Mouse (Mus musculus) bone marrow, adult 2 months (tissue): ENCODE measurements around the gene Hist2h3b. TPM values are rescaled to one million over a fixed set of nuclear protein-coding genes. Genes with fewer than 3 reads are reported as not detected.
A peak's percentile ranks its signal among the peaks of the same experiment; 100 is the strongest.
"Not testable (repeated sequence)": the region's sequence is repeated elsewhere in the genome, so short reads cannot be mapped to it uniquely, and the experiment has no call there.

Source experiments
- H3K27ac ChIP-seq: fragments of 200-500 bp; 2 replicates; pipeline ENCODE4 v1.5.1; 2012; ENCODE audit warnings: low read depth, mild to moderate bottlenecking, control low read depth, inconsistent platforms, low read length; ENCODE audit not compliant: control insufficient read depth, poor library complexity, insufficient read depth
- H3K4me1 ChIP-seq: fragments of 200-500 bp; 2 replicates; pipeline ENCODE4 v1.6.1; 2011; ENCODE audit warnings: low read length; ENCODE audit not compliant: control insufficient read depth, insufficient read depth
- H3K4me3 ChIP-seq: fragments of 200-500 bp; replicated peaks from 2 replicates; pipeline ENCODE3; 2011; ENCODE audit warnings: mild to moderate bottlenecking, low read depth, low read length, control low read depth; ENCODE audit not compliant: control insufficient read depth
- CTCF ChIP-seq: fragments of 200-500 bp; IDR thresholded peaks from 2 replicates; pipeline ENCODE4 v1.5.1; 2011; ENCODE audit warnings: low read length, control low read depth; ENCODE audit not compliant: control insufficient read depth, insufficient read depth
- POLR2A ChIP-seq: fragments of 200-500 bp; IDR thresholded peaks from 2 replicates; pipeline ENCODE4 v1.6.1; 2011; ENCODE audit warnings: low read depth, mild to moderate bottlenecking, control low read depth, low read length, borderline replicate concordance; ENCODE audit not compliant: control insufficient read depth
- WGBS: fragments of 180-500 bp; shearing (Covaris S2); methylation state at CpG from one replicate; pipeline ENCODE4 v1.1.7; 2018; 5-methylcytosine and 5-hydroxymethylcytosine counted together
- polyA plus RNA-seq: library from polyadenylated mRNA; stranded (reverse); fragments of >200 nt; gene quantifications from 2 replicates; pipeline ENCODE4 v1.2.4, GENCODE M21; 2011; ENCODE audit warnings: low replicate concordance; ENCODE audit not compliant: missing spikeins, insufficient read depth, insufficient read length

Gene Hist2h3b
- polyA plus RNA-seq, 1 experiment: 20.8 TPM

GRCm38 (mm10) chr3:96273591-96274465, 5.4 kb downstream of the Hist2h3b start:
- no peak for TF ChIP-seq CTCF
- no peak for TF ChIP-seq POLR2A
- H3K27ac ChIP-seq: no peak overlapping the region
- 34% methylated on average over 17 of the region's 17 CpGs for WGBS
- no peaks in the 10 kb centered on the region; the same call in 1 of the 2 replicates for H3K4me1 ChIP-seq
- H3K4me3 ChIP-seq: no peak overlapping the region

GRCm38 (mm10) chr3:96277428-96277799, 9.0 kb downstream of the Hist2h3b start:
- TF ChIP-seq CTCF: 0 out of 2 replicates have a peak, but pooled peaks have one; percentile 14
- no peak for TF ChIP-seq POLR2A
- peak overlapping the region; percentile 56 for H3K27ac ChIP-seq

GRCm38 (mm10) chr3:96277800-96278624, 9.6 kb downstream of the Hist2h3b start:
- no peaks in the 10 kb centered on the region; the same call in 1 of the 2 replicates for H3K4me1 ChIP-seq
- TF ChIP-seq CTCF (peak; percentile 93), POLR2A (peak; percentile 43; the same call in 1 of the 2 replicates)
- WGBS: under 1% methylated on average over 49 of the region's 49 CpGs

More at GRCm38 (mm10) chr3:96277428-96277799, 9.0 kb downstream of the Hist2h3b start:
- 13% methylated on average over 8 of the region's 8 CpGs for WGBS
- peak overlapping the region; percentile 66 for H3K4me3 ChIP-seq
- H3K4me1 ChIP-seq: no peaks in the 10 kb centered on the region; the same call in 1 of the 2 replicates

GRCm38 (mm10) chr3:96280660-96281059, 12.2 kb downstream of the Hist2h3b start:
- 83% methylated on average over 6 of the region's 6 CpGs for WGBS
- Histone ChIP-seq H3K4me3 (no peak overlapping the region), H3K4me1 (no peaks in the 10 kb centered on the region; the same call in 1 of the 2 replicates), H3K27ac (no peak overlapping the region)
- TF ChIP-seq CTCF: no peak
- no peak for TF ChIP-seq POLR2A

More at GRCm38 (mm10) chr3:96277800-96278624, 9.6 kb downstream of the Hist2h3b start:
- Histone ChIP-seq H3K4me3 (peak overlapping the region; percentile 66), H3K27ac (peak overlapping the region; percentile 56)

GRCm38 (mm10) chr3:96284457-96284856, 16.0 kb downstream of the Hist2h3b start:
- TF ChIP-seq CTCF (no peak), POLR2A (no peak)
- 17% methylated on average over 4 of the region's 4 CpGs for WGBS
- Histone ChIP-seq H3K4me1 (0 out of 2 replicates have a peak, but pooled peaks cover 1% of the 10 kb centered on the region), H3K27ac (no peak overlapping the region), H3K4me3 (no peak overlapping the region)

- not testable (repeated sequence) for H3K27ac ChIP-seq, H3K4me3 ChIP-seq, H3K4me1 ChIP-seq
- TF ChIP-seq CTCF: peak; percentile 64; the same call in 1 of the 2 replicates
- WGBS: 93% methylated on average over 11 of the region's 11 CpGs
Observed at GRCm38 (mm10) chr3:96287334-96287733, 18.9 kb downstream of the Hist2h3b start.

GRCm38 (mm10) chr3:96289201-96289600, 20.7 kb downstream of the Hist2h3b start:
- TF ChIP-seq POLR2A: no peak
- no peak for TF ChIP-seq CTCF
- 83% methylated on average over 3 of the region's 3 CpGs for WGBS
- Histone ChIP-seq H3K27ac (no peak overlapping the region), H3K4me1 (peaks cover 1% of the 10 kb centered on the region; the same call in 1 of the 2 replicates), H3K4me3 (no peak overlapping the region)

- not testable (repeated sequence) for H3K27ac ChIP-seq, H3K4me1 ChIP-seq, H3K4me3 ChIP-seq
- WGBS: 74% methylated on average over 3 of the region's 3 CpGs
Observed at GRCm38 (mm10) chr3:96290727-96291126, 22.3 kb downstream of the Hist2h3b start.
